Mouse (Mus musculus) spleen, adult 12 weeks (tissue): ENCODE data around the gene Tulp2.

ENCODE experiments used
- DNase-seq: peaks from one replicate; pipeline ENCODE4 v3.0.0; 2022; ENCODE audit warnings: low spot score

The Tulp2 gene

DNA sequence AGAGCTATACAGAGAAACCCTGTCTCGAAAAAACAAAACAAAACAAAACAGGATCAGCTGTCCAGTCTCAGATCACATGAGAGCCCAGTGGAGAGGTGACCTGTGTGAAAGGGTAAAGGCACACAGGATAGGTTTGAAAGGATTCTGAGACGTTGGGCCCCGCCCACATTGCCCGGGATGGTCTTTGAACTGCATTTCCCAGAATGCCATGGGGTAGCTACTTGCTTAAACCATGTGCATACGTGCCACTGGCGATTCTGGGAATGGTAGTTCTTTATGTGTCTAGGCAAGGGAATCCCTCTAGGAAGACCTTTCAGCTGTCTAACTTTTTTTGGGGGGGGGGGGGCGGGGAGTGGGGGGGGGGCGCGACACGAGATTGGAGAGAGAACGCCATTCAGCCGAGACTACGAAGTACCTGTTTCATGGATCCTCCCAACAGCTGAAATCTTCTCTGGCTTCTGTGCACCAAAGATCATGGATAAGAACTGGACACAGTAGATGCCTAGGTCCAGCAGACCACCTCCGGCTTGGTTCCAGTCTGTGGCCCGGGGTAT, at the start of gene Tulp2:
Tulp2 (plus strand) TSS at position 504 of the 554 bp plus-strand sequence.
- DNase-seq, result no peak

DNA sequence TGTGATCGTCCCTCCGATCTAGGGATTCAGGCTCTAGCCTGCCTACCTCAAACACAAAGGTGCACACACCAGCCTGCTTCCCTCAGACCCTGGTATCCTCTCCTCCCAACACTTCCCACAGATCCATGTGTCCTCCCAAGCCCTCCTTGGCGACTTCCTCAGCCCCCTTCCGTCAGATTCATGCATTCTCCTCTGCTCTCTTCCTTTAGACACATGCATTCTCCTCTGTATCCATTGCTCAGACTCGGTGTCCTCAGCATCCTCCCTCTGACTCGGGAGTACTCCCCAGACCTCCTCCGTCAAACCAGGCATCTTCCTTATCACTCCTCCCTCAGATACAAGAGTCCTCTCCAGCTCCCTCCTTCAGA, 47.9 kb upstream of the Tulp2 start:
- DNase-seq, result no peak

DNA sequence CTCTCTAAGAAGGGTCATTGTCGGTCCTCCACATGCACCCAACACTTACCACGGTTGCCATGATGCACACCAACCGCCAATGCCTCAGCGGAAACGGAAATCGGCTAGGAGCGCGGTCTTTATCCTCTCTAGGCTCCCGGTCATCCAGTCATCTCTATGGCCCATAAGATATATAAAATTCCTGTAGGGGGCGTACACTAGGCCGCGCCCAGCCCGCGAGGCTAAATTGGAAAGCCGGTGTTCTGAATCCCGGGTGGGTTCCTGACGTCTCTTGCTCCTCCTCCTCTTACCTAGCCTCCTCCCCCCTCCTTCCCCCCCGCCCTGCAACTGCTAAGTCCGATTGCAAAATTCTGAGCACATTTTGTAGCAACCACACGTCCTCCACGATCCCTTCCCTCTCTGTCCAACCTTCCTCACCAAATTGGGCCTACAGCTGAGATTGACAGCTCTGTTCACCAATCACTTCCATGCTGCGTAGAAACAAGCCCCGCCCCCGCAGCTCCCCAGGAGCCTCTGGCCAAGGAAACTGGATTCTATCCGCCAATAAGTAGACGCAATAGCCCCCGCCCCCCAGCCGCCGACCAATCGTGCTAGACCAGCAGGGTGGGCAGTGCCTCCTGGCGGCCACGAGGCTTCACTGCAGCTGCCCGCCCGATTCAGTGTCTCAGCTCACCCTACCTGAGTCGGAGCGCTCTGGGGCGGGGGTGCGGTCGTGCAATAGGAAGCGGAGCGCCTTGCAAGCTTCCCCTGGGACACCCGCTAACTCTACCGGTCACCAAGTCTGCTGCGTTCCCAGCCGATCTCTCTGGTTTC, 47.3 kb upstream of the Tulp2 start, which contains the start of gene Gys1:
Gys1 (plus strand) TSS at position 642 of the 813 bp plus-strand sequence.
- DNase-seq, result peak; percentile 98

DNA sequence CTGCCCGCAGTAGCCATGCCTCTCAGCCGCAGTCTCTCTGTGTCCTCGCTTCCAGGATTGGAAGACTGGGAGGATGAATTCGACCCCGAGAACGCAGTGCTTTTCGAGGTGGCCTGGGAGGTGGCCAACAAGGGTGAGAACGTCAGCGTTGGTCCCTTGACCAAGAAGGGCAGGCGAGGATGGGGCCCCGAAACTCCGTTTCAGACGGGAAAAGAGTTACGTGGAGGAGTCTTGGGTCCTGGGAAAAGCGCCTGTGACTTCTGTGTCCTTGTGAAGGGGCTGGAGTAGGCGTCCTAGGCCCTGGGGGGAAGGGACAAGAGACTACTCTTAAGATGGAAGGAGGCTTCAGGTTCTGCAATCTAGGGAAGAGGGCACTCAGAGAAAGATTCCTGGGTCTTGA, 46.6 kb upstream of the Tulp2 start:
- no peak for DNase-seq

DNA sequence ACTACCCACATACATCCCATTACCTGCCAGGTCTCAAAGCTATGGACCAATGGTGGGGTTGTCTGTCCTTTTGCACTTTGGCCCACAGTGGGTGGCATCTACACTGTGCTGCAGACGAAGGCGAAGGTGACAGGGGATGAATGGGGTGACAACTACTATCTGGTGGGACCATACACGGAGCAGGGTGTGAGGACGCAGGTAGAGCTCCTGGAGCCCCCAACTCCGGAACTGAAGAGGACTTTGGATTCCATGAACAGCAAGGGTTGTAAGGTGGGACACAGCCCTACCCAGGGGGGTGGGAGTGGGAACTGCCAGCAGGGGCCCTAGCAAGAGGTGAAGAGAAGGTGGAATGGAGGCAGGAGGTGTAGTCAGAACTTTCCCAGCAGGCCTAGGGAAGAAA, 45.2 kb upstream of the Tulp2 start:
- no peak for DNase-seq

DNA sequence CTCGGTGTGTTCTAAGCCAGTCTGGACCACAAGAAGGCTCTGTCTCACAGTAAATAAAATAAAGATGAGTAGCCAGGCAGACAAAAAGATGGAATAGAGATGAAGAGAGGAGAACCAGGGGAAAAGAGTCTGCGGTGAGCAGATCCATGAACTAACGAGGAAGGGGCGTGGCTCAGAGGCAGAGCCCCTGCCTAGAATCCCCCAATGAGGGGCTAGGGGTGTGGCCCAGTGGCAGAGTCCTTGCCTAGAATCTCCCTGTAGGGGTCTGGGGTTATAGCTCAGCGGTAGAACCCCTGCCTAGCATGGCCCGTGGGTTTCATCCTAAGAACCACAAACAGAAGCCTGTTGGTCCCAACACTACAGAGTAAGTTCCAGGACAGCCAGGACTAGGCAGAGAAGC, 44.6 kb upstream of the Tulp2 start:
- no peak for DNase-seq

DNA sequence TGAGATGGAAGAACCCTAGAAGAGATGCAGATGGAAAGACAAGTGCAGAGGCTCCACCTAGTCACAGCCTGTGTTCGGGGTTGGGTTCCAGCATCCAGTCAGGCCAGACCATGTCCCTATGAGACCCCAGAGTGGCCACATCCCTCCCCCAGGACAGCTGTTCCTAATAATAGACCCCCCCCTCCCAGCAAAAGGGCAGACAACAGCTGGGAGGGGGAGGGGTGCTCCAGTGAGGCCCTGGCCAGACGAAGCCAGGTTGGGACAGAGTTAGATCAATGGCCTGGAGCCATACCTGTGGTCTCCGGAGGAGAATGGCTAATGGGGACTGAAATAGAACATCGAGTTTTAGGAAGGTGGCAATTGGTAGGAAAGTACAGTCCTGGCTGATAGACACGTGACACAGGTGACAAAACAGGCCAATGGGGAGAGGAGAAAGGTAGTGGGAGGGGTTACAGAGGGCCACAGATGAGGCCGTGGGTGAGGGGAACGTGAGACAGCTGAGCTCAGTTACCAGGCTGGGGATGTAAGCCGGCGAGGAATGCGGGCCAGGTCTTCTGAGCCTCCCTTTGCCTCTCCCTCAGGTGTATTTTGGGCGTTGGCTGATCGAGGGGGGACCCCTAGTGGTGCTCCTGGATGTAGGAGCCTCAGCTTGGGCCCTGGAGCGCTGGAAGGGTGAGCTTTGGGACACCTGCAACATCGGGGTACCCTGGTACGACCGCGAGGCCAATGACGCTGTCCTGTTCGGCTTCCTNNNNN, 44.0 kb upstream of the Tulp2 start, which contains the start of gene Ruvbl2:
Ruvbl2 (minus strand) TSS at position 576 of the 756 bp plus-strand sequence.
- no peak for DNase-seq

DNA sequence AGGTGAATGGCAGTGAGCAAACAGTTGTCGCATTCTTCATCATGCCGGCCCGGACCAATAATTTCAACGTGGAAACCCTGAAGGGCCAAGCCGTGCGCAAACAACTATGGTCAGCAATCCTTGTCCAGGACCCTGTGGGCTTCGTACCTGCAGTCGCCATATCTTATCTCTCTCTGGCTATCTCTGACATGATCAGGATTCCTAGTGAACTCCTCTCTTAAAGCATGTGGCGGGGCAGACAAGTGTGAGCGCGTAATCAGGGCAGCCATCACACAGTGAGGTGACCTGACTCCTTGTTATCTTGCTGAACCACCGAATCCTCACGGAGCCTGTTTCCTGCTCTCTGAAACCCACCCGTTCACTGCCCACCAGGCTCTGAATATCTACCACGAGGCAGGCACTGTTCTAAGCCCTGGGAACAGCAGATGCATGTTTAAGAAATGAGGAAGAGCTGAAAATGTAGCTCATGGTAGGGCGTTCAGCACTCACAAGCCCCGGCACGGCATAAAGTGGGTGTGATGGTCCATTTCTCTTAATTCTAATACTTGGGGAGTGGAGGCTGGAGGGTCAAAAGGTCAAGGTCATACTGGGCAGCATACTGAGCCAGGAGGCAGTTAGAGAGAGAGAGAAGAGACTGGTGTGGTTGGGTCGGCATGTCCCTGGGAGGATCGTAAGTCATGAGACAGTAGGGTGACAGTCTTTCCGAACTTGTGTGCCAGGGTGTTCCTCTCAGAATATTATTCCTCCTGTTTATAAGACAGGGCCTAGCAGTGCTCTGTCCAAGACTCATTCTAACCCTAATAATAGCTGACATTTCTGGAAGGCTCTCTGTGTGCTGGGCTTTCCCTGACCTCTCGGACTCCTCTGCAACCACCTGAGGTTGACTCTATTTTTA, 37.9 kb upstream of the Tulp2 start:
- DNase-seq, result no peak

DNA sequence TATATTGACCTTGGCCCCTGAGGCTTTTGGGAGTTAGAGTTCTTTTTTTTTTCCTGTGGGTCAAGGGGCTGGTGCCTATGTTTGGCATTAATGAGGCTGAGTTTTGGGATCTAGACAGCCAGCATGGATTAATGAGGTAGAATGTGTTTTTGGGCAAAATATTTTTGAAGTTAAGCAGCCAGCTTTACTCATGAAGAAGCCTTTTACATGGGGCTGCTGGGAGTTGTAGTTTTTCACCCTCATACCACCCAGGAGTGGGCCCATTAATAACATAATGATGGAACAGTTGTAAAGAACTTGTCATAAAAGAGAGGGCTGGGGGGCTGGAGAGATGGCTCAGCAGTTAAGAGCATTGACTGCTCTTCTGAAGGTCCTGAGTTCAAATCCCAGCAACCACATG, 35.1 kb upstream of the Tulp2 start:
- DNase-seq, result no peak

DNA sequence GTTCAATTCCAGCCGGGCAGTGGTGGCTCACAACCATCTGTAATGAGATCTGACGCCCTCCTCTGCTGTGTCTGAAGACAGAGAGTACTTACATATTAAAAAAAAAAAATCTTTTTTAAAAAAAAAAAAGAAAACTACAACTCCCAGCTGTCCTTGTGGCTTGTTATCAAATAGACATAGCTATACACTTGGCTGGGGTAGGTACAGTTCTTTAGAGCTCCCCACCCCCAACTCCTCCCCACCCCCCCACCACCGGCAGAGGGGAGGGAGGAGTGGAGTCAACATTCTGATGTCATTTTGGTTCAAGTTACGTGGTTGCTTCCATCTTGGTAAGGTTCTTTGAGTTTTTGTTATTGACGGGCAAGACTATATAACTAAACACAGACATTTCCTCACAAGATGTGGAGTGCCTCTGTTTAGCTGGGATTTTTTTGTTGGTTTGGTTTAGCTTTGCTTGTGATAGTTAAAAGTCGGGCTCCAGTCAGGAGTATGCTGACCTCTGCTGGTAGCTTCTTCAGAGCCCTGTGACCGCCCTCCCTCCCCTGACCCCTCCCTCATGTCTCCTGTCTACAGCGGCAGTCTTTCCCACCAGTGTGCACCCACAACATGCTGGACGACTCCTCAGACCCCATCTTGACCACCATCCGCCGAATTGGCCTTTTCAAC, 34.2 kb upstream of the Tulp2 start:
- no peak for DNase-seq

DNA sequence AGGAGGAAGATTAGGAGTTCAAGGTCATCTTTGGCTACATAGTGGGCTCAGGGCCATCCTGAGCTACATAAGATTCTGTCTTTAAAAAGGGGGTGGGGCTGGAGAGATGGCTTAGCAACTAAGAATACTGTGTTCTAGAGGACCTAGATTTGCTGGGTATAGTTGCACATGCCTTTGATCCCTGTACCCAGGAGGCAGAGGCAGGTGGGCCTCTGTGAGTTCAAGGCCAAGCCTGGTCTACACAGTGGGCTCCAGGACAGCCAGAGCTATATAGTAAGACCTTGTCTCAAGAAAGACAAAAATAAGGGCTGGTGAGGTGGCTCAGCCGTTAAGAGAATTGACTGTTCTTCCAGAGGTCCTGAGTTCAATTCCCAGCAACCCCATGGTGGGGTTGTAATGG, 31.7 kb upstream of the Tulp2 start:
- no peak for DNase-seq

DNA sequence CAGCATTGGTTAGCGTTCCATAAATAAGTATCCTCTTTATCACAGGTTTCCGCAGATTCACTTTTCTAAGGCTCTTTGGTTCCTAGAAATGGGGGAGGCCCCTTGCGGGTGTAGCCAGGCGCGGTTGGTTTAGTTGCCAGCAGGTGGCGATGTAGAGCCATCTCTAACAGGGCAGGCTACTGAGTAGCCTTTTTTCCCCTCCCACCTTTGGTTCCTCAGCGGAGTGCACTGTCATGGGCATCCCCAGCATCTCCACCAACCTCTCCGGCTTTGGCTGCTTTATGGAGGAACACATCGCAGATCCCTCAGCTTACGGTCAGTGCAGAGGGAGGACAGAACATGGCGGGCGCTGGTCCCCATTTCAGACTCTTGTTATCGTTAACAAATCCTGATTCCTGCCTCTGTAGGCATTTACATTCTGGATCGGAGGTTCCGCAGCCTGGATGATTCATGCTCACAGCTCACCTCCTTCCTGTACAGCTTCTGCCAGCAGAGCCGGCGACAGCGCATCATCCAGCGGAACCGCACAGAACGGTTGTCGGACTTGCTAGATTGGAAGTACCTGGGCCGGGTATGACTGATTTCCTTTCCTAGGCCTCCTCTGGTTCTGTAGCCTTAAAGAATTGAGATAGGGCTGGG, 30.2 kb upstream of the Tulp2 start:
- DNase-seq, result peak; percentile 74

DNA sequence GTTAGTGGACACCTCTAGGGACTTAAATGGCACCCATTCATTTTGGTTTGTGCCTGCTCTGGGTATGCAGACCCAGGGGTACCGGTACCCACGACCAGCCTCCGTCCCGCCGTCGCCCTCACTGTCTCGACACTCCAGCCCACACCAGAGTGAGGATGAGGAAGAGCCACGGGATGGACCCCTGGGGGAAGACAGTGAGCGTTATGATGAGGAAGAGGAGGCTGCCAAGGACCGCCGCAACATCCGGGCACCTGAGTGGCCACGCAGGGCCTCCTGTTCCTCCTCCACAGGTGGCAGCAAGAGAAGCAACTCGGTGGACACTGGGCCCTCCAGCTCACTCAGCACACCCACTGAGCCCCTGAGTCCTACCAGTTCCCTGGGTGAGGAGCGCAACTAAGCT, 26.7 kb upstream of the Tulp2 start:
- DNase-seq, result no peak

DNA sequence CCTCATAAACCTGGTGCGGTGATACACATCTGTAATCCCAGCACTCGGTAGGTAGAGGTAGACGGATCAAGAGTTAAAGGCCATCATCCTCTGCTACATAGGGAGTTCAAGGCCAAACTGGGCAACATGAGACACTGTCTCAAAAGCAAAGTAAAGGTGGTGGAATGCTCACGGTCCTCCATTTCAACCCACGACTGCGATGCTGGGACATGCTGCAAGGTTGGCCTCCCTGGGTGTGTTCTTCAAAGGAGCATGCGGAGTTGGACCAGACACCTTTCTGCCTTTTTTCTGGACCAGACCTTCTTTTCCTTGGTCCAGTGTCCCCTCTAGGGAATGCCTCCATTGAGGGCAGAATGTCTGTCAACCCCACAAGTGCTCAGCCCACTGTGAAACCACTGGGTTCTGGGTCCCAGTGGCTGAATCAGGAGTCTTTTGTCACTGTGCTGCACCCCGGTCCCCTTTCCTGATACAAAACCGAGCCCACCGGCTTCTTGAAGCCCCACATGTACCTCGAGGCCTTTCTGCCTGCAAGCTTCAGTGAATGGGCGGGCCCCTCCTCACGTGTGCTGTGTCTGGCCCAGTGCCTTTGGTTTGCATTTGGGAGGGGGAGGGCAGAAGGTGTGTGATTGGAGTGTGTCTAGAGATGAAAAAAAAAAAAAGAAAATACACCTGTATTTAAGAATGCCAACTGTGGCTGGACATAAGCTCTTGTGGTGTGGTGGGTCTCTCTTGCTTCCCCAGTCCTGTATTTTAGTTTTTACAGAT, 25.6 kb upstream of the Tulp2 start:
- no peak for DNase-seq

DNA sequence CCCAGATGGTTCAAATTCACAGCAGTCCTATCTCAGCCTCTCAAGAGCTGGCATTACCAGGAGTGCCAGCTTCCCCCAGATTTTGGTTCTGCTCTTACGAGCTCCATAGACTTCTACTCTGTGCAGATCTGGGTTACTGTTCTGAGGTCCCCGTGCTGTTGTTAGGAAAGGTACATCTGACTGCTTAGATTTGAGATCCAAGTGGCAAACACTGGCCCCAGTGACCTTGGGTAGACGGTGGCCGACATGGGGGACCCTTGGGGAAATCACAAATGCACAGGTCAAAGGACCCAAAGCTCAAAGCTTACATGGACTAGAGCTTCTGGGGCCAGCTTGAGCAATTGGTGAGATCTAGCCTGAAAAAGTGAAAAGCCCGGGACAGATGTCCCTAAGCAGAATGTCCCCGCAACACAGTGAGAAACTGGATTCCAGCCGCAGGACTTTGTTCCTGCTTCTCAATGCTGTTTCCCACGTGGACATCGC, 24.9 kb upstream of the Tulp2 start:
- no peak for DNase-seq

DNA sequence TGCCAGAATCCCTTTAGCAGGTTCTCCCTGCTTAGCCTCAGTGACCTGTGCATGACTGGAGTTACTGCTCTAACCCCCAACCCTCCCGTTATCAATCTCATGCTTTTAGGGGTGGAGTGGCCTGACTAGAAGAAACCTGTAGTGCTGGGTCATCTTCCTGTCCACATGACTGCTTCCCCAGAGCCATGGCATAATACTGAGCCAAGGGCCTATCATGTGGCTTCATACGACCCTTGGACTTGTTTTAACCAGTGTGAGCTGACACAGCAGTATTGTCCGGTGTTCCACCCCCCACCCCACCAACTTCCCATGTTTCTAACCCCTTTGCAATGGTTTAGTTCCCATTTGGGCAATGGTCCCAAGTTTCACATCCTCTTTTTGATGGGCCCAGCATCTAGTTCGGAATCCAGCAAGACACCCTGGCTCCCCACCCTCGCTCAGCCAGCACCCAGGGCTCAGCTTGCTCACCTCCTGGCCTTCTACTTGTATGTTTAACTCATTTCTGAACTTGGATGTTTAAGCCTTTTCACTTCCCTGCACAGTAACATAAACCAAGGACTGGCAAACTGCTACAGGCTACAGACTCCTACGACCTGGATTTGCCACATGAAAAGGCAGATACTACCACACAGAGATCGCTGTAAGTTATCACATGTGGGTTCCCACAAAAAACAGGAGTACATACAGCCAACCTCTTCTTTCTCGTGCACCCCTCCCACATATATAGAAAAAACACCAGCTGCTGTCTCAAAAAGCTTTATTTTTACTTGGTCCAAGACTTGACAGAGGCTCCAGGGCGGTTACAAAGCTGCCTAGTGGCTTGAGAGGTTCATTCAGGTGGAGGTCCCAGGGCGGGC, 24.2 kb upstream of the Tulp2 start:
- DNase-seq, result no peak

DNA sequence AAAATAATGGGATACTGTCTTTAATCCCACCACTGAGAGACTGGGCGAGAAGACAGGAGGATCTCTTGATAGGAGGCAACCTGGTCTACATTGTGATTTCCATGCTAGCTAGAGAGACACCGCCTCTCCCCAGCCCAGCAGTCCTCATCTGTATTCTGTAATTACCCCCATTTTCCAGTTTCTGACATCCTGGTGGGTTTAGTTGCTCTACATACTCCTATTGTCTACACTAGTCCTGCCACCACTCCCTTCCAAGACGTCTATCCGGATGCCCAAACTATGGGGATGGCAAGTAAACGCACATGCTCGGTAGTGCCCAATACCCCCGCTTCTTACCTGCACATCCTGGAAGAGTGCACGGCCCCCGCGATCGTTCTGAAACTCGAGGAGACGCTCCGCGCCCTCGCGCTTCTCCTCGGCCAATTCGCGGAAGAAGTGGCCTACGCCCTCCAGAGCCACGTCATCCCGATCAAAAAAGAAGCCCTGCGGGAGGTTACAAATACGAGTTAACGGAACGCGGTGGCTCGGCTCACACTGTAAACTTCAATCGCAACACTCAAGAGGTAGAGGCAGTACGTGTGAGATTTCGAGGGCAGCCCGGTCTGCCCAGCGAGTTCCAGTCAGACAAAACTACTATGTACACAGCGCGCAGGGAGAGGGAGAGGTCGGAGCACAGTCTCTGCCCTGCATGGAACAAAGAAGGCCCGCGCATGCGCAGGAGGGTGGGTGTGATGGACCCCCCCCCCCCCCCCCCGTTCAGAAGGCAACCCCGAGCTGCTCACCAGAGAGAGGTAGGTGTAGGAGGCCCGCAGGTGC, 22.7 kb upstream of the Tulp2 start:
- DNase-seq, result peak; percentile 67

DNA sequence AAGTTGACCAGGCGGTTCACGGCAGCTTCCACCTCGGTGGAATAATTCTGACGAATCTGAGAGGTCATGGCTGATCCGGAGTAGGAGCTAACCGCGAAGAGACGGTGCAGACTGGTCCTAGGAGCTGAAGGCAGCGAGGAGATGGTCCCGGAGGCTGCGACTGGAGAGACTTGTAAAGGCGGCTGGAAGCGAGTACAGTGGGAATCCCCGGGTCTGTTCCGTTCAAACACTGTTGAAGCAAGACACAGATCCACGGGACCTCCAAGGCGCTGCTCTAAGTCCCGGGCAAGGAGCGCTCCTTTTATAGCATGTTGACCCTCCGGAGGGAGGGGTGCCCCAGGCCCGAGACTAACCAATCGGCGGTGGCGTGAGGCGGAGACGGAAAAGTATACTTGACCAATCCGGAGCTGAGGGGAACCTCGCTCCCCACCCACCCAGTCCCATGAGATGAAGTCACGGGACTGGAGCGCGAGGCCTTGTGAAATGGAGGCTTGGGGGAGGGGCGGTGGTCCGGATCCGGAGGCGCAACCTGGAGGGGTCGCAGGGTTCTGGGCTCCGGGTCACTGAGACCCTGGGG, 22.0 kb upstream of the Tulp2 start, which contains the start of gene Ftl1:
Ftl1 (minus strand) TSS at position 321 of the 577 bp plus-strand sequence.
- DNase-seq, result peak; percentile 92
